Comparison of ENCODE assay signal across 10 mouse cellular contexts in the genomic region with DNA sequence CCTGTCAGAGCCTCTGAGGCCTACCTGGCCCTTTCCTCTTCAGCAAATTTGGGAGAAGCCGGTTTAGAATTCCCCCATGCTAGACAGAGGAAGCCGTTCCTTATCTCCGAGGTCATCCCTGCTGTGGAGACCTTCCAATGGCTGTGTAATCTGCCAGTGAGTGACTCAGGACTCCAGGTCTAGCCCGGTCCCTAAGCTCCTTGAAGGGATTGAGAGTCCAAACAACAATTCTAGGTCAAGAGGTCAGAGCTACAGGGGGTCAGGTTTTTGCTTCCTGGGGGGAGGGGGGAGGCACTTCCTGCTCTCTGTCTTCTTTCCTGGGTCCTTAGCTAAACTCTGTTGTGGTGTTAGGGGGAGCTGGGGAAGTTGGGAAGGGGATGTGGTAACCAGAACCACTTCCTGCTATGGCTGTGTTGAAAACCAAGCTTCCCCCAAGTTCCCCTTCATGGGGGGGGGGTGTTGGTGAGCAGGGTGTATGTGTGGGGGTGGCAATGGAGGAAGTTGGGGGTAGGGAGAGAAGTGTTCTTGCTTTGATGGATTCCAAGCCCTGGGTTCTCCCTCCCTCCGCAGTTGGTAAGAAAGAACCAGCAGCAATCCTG. TPM values are rescaled to one million over a fixed set of nuclear protein-coding genes. Genes with fewer than 3 reads are reported as not detected.
DNase-seq lines count a peak whose midpoint lies in the region; ATAC-seq lines count a peak whose summit lies in the region.
"Had no signal": no experiment of that assay in that cellular context is flagged by ENCODE, and none has a peak within 500 bp of the region (broad histone marks: within the 10 kb centered on the region; RNA-seq: fewer than 3 reads in every experiment).

No protein-coding gene starts in this region.

- 0 out of 2 replicates have a peak overlapping the region, but pooled peaks have one; percentile 12 for H3K27ac ChIP-seq in forebrain, embryonic 10.5 days
- H3K27ac ChIP-seq in forebrain, embryonic 14.5 days (ENCODE audit: low read depth, low read length): no peak overlapping the region
- no peak overlapping the region for H3K27ac ChIP-seq in forebrain, embryonic 16.5 days (ENCODE audit: low read length)
- H3K27ac ChIP-seq: hindbrain, embryonic 15.5 days; neural tube, embryonic 13.5 days had no signal

- WGBS in forebrain, embryonic 10.5 days: 15% methylated on average over 5 of the region's 5 CpGs
- WGBS in forebrain, embryonic 14.5 days: 17% methylated on average over 5 of the region's 5 CpGs
- 12% methylated on average over 5 of the region's 5 CpGs for WGBS in forebrain, embryonic 16.5 days

- no peak overlapping the region for H3K4me2 ChIP-seq in forebrain, embryonic 14.5 days (ENCODE audit: low read length)
- H3K4me2 ChIP-seq in forebrain, embryonic 16.5 days (ENCODE audit: low read length): no peak overlapping the region
- H3K4me2 ChIP-seq: hindbrain, embryonic 15.5 days; neural tube, embryonic 13.5 days had no signal

- peaks cover 73% of the 10 kb centered on the region for H3K27me3 ChIP-seq in forebrain, embryonic 10.5 days (ENCODE audit: poor library complexity, severe bottlenecking)
- peaks cover 16% of the 10 kb centered on the region; the same call in 1 of the 2 replicates for H3K27me3 ChIP-seq in forebrain, embryonic 14.5 days (replicated peaks; ENCODE audit: control insufficient read depth, insufficient read depth, low read length)
- H3K27me3 ChIP-seq in forebrain, embryonic 16.5 days (replicated peaks; ENCODE audit: control insufficient read depth, insufficient read depth, low read length): peaks cover 7% of the 10 kb centered on the region

- H3K4me1 ChIP-seq in forebrain, embryonic 10.5 days: peaks cover 48% of the 10 kb centered on the region
- H3K4me1 ChIP-seq in forebrain, embryonic 14.5 days (ENCODE audit: control insufficient read depth, insufficient read depth, low read length): peaks cover 12% of the 10 kb centered on the region; the same call in 1 of the 2 replicates
- H3K4me1 ChIP-seq in forebrain, embryonic 16.5 days (replicated peaks; ENCODE audit: control insufficient read depth, insufficient read depth, low read length): peaks cover 23% of the 10 kb centered on the region

- no peak overlapping the region for H3K9ac ChIP-seq in forebrain, embryonic 14.5 days (ENCODE audit: low read length)
- H3K9ac ChIP-seq in forebrain, embryonic 16.5 days (replicated peaks; ENCODE audit: low read depth, low read length): no peak overlapping the region
- H3K9ac ChIP-seq: hindbrain, embryonic 15.5 days; neural tube, embryonic 13.5 days had no signal

- no peaks in the 10 kb centered on the region for H3K36me3 ChIP-seq in forebrain, embryonic 10.5 days (replicated peaks)
- no peaks in the 10 kb centered on the region for H3K36me3 ChIP-seq in forebrain, embryonic 14.5 days (ENCODE audit: control insufficient read depth, insufficient read depth, low read length)
- H3K36me3 ChIP-seq in forebrain, embryonic 16.5 days (ENCODE audit: control insufficient read depth, insufficient read depth): no peaks in the 10 kb centered on the region
- H3K36me3 ChIP-seq: hindbrain, embryonic 15.5 days; neural tube, embryonic 13.5 days had no signal

- DNase-seq in forebrain, embryonic 10.5 days (ENCODE audit: extremely low spot score, low spot score): no peak
- DNase-seq in forebrain, embryonic 14.5 days (ENCODE audit: low spot score): no peak
- peak; percentile 80 for DNase-seq in induced T-regulatory cell, adult 2 months (ENCODE audit: low read depth)
- peak; percentile 55 for DNase-seq in skeletal muscle tissue, adult 2 months (ENCODE audit: low read depth, low spot score)
- no peak for DNase-seq in cerebellum, postnatal 25 days
- DNase-seq in cerebellum, adult 8-10 months: no peak

- no peaks in the 10 kb centered on the region for H3K9me3 ChIP-seq in forebrain, embryonic 10.5 days
- H3K9me3 ChIP-seq in forebrain, embryonic 14.5 days (replicated peaks; ENCODE audit: control insufficient read depth, low read length): no peaks in the 10 kb centered on the region
- no peaks in the 10 kb centered on the region for H3K9me3 ChIP-seq in forebrain, embryonic 16.5 days (ENCODE audit: control insufficient read depth, low read length)
- H3K9me3 ChIP-seq: hindbrain, embryonic 15.5 days; neural tube, embryonic 13.5 days had no signal

- no peak for ATAC-seq in forebrain, embryonic 14.5 days
- ATAC-seq in CD4-positive, CD25-positive, alpha-beta regulatory T cell, adult 4 months: peak; percentile 82
- no peak for ATAC-seq in forebrain, embryonic 16.5 days

- no peak overlapping the region for H3K4me3 ChIP-seq in forebrain, embryonic 10.5 days
- H3K4me3 ChIP-seq in forebrain, embryonic 14.5 days (ENCODE audit: low read depth, low read length): no peak overlapping the region
- H3K4me3 ChIP-seq in forebrain, embryonic 16.5 days (replicated peaks; ENCODE audit: low read length): no peak overlapping the region
- H3K4me3 ChIP-seq: hindbrain, embryonic 15.5 days; neural tube, embryonic 13.5 days had no signal

RNA-seq across cellular contexts. Expression of a gene that starts 2.2 kb away (rescaled TPM):
- 0.45 TPM in 1 of 2 replicates, not detected in the other for polyA plus RNA-seq in forebrain, embryonic 10.5 days (2016; fragmentation: Nextera tagmentation; extraction: Ambion mirVana)
- polyA plus RNA-seq in forebrain, embryonic 14.5 days (2014; fragmentation: Nextera tagmentation; extraction: Ambion mirVana): 12.8 and 15.5 TPM in 2 replicates
- 1 to 10 TPM; 2.0 to 4.1 TPM for polyA plus RNA-seq in CD4-positive, CD25-positive, alpha-beta regulatory T cell, adult 4 months (2017; shearing (Covaris generic))
- polyA plus RNA-seq in forebrain, embryonic 16.5 days (2015; fragmentation: Nextera tagmentation; extraction: Ambion mirVana): 16.9 and 20.6 TPM in 2 replicates

RNA-seq across cellular contexts. Expression of a gene that starts 17.8 kb away (rescaled TPM):
- 0.92 and 0.93 TPM in 2 replicates for polyA plus RNA-seq in forebrain, embryonic 10.5 days (2016; fragmentation: Nextera tagmentation; extraction: Ambion mirVana)
- polyA plus RNA-seq in forebrain, embryonic 14.5 days (2014; fragmentation: Nextera tagmentation; extraction: Ambion mirVana): 15.1 and 17.7 TPM in 2 replicates
- under 1 TPM in 1 of 2 experiments, not detected in 1; 0.31 TPM for polyA plus RNA-seq in CD4-positive, CD25-positive, alpha-beta regulatory T cell, adult 4 months (2017; shearing (Covaris generic))
- polyA plus RNA-seq in forebrain, embryonic 16.5 days (2015; fragmentation: Nextera tagmentation; extraction: Ambion mirVana): 13.1 and 22.4 TPM in 2 replicates

RNA-seq across cellular contexts. Expression of a gene that starts 31.2 kb away (rescaled TPM):
- polyA plus RNA-seq in forebrain, embryonic 10.5 days (2016; fragmentation: Nextera tagmentation; extraction: Ambion mirVana): 16.0 and 16.6 TPM in 2 replicates
- polyA plus RNA-seq in forebrain, embryonic 14.5 days (2014; fragmentation: Nextera tagmentation; extraction: Ambion mirVana): 8.9 and 13.4 TPM in 2 replicates
- polyA plus RNA-seq in CD4-positive, CD25-positive, alpha-beta regulatory T cell, adult 4 months (2017; shearing (Covaris generic)): 1 to 10 TPM; 5.6 to 8.2 TPM
- polyA plus RNA-seq in forebrain, embryonic 16.5 days (2015; fragmentation: Nextera tagmentation; extraction: Ambion mirVana): 16.2 and 19.9 TPM in 2 replicates

Comparison
In these comparisons a context has a peak if more than half of its experiments do, and no peak if none do; other contexts are left out.
1. DNase-seq: peak in induced T-regulatory cell, adult 2 months (single experiment) and skeletal muscle tissue, adult 2 months (single experiment); none in forebrain, embryonic 10.5 days (single experiment), forebrain, embryonic 14.5 days (single experiment), cerebellum, postnatal 25 days (0 of 2) and cerebellum, adult 8-10 months (single experiment).